Mouse (Mus musculus) stomach, postnatal 0 days (tissue): ENCODE results near the gene Evi5. TPM values are rescaled to one million over a fixed set of nuclear protein-coding genes. Genes with fewer than 3 reads are reported as not detected.

Experiments
- ATAC-seq: fragments of 200-750 bp; cut with Nextera tagmentation; 2 replicates; pipeline ENCODE4 v1.8.0; 2017; ENCODE audit not compliant: low FRiP score, low TSS enrichment
- DNase-seq: peaks from one replicate; pipeline ENCODE4 v3.0.0-alpha.2; 2016; ENCODE audit warnings: low spot score
- H3K27ac ChIP-seq: fragments of 300-500 bp; sonication (generic); replicated peaks from 2 replicates; pipeline ENCODE4 v1.5.1; 2014; ENCODE audit warnings: mild to moderate bottlenecking, control low read depth
- H3K27me3 ChIP-seq: fragments of 300-500 bp; sonication (generic); 2 replicates; pipeline ENCODE4 v1.6.1; 2014; ENCODE audit warnings: low read length; ENCODE audit not compliant: control insufficient read depth, insufficient read depth
- H3K36me3 ChIP-seq: fragments of 300-500 bp; sonication (generic); 2 replicates; pipeline ENCODE4 v1.6.1; 2014; ENCODE audit warnings: low read length, mixed read lengths; ENCODE audit not compliant: control insufficient read depth, insufficient read depth
- H3K4me1 ChIP-seq: fragments of 300-500 bp; sonication (generic); replicated peaks from 2 replicates; pipeline ENCODE4 v1.6.1; 2014; ENCODE audit warnings: antibody characterized with exemption; ENCODE audit not compliant: control insufficient read depth, insufficient read depth
- H3K4me2 ChIP-seq: fragments of 300-500 bp; sonication (generic); replicated peaks from 2 replicates; pipeline ENCODE4 v1.6.1; 2014; ENCODE audit warnings: low read depth, mild to moderate bottlenecking, control low read depth, moderate library complexity
- H3K4me3 ChIP-seq: fragments of 300-500 bp; sonication (generic); 2 replicates; pipeline ENCODE4 v1.5.1; 2014; ENCODE audit warnings: low read depth, low read length, control low read depth
- H3K9ac ChIP-seq: fragments of 300-500 bp; sonication (generic); 2 replicates; pipeline ENCODE4 v1.6.1; 2014; ENCODE audit warnings: mild to moderate bottlenecking, low read length, control low read depth, mixed read lengths
- H3K9me3 ChIP-seq: fragments of 300-500 bp; sonication (generic); 2 replicates; pipeline ENCODE4 v1.6.1; 2016; ENCODE audit warnings: low read length; ENCODE audit not compliant: control insufficient read depth
- CTCF ChIP-seq: IDR thresholded peaks from 2 replicates; pipeline ENCODE4 v1.5.1; 2016; ENCODE audit warnings: antibody characterized with exemption, low read depth, mild to moderate bottlenecking, moderate library complexity
- EP300 ChIP-seq: optimal IDR thresholded peaks from 2 replicates; pipeline ENCODE3; 2016; ENCODE audit warnings: antibody characterized with exemption
- WGBS: fragments of 180-500 bp; shearing (Covaris S2); extraction: QIAGEN DNeasy Blood & Tissue Kit; methylation state at CpG from one replicate; pipeline ENCODE4 v1.1.7; 2014; 5-methylcytosine and 5-hydroxymethylcytosine counted together
- polyA plus RNA-seq: library from polyadenylated mRNA; unstranded; fragments of >200 nt; fragmentation: Nextera tagmentation; extraction: Ambion mirVana; gene quantifications from 2 replicates; pipeline ENCODE4 v1.2.1, GENCODE M21; 2015

The Evi5 gene
- polyA plus RNA-seq, 1 experiment from 2014 or later, result 39.5 TPM

DNA sequence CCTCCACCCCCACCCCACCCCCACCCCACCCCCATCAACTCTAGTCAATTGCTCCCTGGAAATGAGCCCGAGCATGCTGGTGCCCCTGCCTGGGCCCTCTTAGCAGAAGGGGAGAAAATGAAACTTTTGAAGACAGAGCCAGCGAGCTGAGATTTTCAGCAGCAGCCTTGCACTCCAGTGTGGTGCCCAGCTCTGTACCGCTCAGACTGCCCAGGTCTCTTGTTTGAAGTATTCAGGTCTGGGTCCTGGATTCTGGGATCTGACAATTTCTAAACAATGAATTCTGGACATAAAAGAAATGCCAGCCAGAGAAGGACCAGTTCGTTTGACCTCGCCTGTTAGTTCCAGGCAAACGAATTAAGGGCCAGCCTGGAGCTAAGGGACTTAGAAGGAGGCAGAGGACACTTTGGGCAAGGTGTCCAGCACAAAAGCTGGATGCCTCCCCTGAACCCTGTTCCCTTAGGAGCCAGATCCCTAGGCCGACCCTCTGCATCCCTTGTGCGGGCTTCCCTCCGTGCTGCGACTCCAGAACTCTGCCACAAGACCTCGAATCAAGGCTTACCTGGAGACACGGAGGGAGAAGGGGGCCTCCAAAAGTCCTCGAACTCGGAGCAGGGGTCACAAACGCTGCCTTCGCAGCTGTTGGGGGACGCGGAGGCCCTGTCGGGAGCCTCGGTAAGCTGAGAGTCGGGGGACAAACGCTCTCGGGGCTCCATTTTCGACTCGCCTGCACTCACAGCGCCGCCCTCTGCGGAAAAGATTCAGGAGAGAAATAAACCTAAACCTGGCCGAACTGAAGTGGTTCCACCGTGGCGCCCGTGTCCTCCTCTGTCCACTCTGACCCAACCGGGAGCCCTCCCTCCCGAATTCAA is 152.0 kb downstream of the Evi5 start:
- peak overlapping the region; percentile 26 for H3K4me3 ChIP-seq
- H3K9ac ChIP-seq, result no peak overlapping the region
- H3K9me3 ChIP-seq, result no peaks in the 10 kb centered on the region
- no peak overlapping the region for H3K27ac ChIP-seq
- ATAC-seq, result no peak
- peak; percentile 35 for DNase-seq
- TF ChIP-seq CTCF (no peak), EP300 (no peak)
- peak overlapping the region; percentile 51 for H3K4me2 ChIP-seq
- H3K4me1 ChIP-seq, result peaks cover 14% of the 10 kb centered on the region
- WGBS, result 3% methylated on average over 34 of the region's 34 CpGs
- no peaks in the 10 kb centered on the region for H3K36me3 ChIP-seq
- peaks cover 22% of the 10 kb centered on the region; the same call in 1 of the 2 replicates for H3K27me3 ChIP-seq

DNA sequence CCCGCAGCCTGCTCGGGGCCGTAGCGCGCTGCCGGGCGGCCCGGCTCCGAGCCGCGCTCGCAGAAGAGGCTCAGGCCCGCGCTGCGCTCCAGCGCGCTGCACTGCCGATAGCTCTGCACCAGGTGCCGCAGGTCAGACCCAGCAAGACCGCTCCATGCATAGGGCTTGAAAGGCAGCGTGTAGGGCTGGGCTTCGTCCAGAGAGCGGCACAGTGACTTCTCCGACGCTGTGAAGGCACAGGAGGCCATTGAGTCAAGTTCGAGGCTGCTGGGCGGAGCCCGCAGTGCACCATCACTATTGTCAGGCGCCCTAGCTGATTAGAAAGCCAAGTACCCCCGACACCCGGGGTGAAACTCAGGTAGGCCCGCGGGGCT is 153.3 kb downstream of the Evi5 start:
- no peak overlapping the region; the same call in 1 of the 2 replicates for H3K9ac ChIP-seq
- ATAC-seq, result peak; percentile 49
- H3K4me2 ChIP-seq, result peak overlapping the region; percentile 52
- DNase-seq, result peak; percentile 33
- TF ChIP-seq CTCF (peak; percentile 40), EP300 (no peak)
- H3K27me3 ChIP-seq, result peaks cover 22% of the 10 kb centered on the region; the same call in 1 of the 2 replicates
- WGBS, result 2% methylated on average over 33 of the region's 33 CpGs
- no peaks in the 10 kb centered on the region for H3K9me3 ChIP-seq
- H3K4me1 ChIP-seq, result peaks cover 14% of the 10 kb centered on the region
- H3K27ac ChIP-seq, result no peak overlapping the region
- peak overlapping the region; percentile 32 for H3K4me3 ChIP-seq
- no peaks in the 10 kb centered on the region for H3K36me3 ChIP-seq

DNA sequence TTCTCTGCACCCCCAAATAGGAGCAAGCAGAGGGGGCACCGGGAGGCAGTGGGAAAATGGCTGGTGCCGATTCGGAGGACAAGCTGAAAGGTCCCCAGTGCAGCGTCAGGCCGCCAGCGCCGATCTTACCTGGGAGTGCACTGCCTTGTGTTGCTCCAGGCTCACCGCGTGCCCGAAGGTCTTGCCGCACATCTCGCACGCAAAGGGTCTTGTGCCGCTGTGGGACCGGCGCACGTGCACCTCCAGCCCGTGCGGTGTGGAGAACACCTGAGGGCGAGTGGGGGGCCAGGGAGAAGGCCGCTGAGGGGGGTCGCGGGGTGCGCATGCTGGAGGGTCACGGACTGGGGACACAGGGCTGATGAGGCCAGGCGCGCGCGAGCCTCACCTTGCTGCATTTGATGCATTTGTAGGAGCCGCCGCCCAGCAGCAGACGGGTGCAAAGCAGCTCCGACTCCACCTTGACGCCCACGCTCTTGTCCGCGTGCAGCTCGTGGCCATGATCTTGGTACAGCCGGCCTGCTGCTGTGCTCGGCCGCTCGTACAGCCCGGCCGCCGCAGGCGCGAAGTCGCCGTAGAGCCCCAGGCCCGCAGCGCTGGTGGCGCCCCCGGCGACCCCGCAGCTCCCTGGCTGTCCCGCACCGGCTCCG is 153.8 kb downstream of the Evi5 start:
- no peaks in the 10 kb centered on the region for H3K36me3 ChIP-seq
- H3K4me3 ChIP-seq, result peak overlapping the region; percentile 32
- WGBS, result 4% methylated on average over 46 of the region's 58 CpGs
- DNase-seq (peak; percentile 31), ATAC-seq (peak; percentile 48)
- peaks cover 14% of the 10 kb centered on the region for H3K4me1 ChIP-seq
- H3K9ac ChIP-seq, result no peak overlapping the region
- no peaks in the 10 kb centered on the region for H3K9me3 ChIP-seq
- TF ChIP-seq CTCF (no peak), EP300 (no peak)
- H3K27me3 ChIP-seq, result peaks cover 22% of the 10 kb centered on the region; the same call in 1 of the 2 replicates
- peak overlapping the region; percentile 52 for H3K4me2 ChIP-seq
- H3K27ac ChIP-seq, result no peak overlapping the region

DNA sequence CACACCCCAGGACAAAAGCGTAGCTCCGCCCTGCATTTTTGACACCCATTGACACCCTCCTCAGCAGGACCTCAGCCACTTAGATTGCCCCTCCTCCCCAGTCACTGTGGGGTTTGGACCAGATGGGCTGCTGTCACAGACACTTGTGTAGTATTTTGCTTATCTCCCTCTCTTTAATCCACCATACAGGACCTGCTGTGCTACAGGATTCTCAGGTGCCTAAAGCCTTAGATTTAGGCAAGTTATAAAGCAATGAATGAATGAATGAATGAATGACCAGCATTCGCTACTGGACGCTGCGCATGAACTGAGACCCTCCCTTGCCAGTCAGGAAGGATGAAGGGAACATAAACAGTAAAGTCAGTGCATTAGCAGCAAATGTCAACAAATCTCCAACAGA is 154.4 kb downstream of the Evi5 start:
- no peak overlapping the region for H3K9ac ChIP-seq
- no peaks in the 10 kb centered on the region for H3K9me3 ChIP-seq
- H3K27me3 ChIP-seq, result peaks cover 20% of the 10 kb centered on the region; the same call in 1 of the 2 replicates
- DNase-seq, result no peak
- peaks cover 13% of the 10 kb centered on the region for H3K4me1 ChIP-seq
- H3K4me3 ChIP-seq, result no peak overlapping the region
- WGBS, result 12% methylated on average over 5 of the region's 5 CpGs
- ATAC-seq, result no peak
- TF ChIP-seq EP300 (no peak), CTCF (no peak)
- no peak overlapping the region for H3K27ac ChIP-seq
- no peaks in the 10 kb centered on the region for H3K36me3 ChIP-seq
- H3K4me2 ChIP-seq, result no peak overlapping the region

DNA sequence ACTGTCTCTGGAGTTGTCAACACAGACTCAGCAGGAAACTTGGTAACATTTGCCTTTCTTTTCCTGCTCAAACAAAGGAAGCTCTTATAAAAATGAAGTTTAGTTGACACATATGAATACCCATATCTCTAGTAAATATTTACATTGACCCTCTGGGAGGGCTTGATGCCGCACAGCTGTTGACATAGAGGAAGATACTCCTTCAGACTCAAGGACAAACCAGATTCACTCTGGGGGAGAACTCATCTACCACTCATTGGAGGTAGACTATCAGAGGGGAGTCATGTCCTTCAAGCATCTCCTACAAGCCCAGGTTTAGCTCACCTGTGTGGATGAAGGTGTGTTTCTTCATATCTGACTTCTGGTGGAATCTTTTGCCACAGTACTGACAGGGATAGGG is 155.1 kb downstream of the Evi5 start:
- no peak overlapping the region for H3K9ac ChIP-seq
- H3K4me2 ChIP-seq, result no peak overlapping the region
- no peaks in the 10 kb centered on the region for H3K36me3 ChIP-seq
- peaks cover 9% of the 10 kb centered on the region; the same call in 1 of the 2 replicates for H3K4me1 ChIP-seq
- ATAC-seq (no peak), DNase-seq (no peak)
- WGBS, result 13% methylated on average over 1 of the region's 1 CpGs
- TF ChIP-seq EP300 (no peak), CTCF (no peak)
- peaks cover 16% of the 10 kb centered on the region; the same call in 1 of the 2 replicates for H3K27me3 ChIP-seq
- no peak overlapping the region for H3K27ac ChIP-seq
- H3K9me3 ChIP-seq, result no peaks in the 10 kb centered on the region
- no peak overlapping the region for H3K4me3 ChIP-seq

DNA sequence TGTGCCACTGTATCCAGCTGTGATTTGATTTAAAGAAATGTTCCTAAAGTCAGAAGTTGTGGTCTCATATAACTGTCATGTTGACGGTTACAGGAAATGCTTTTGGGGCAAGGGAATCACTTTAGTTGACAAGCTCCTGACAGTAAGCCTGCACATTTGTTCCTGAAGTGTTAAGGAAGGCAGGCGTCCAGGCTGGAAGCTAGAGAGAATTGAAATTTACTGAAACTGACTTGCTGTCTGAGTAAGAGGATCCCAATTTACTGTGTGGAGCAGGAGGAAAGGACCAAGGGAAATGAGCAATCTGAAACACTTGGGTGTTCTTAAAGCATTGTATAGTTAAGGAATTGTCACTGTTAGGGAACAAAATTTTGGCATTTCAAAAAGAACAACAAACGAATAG is 155.7 kb downstream of the Evi5 start:
- Histone ChIP-seq H3K4me3 (no peak overlapping the region), H3K27me3 (peaks cover 11% of the 10 kb centered on the region; the same call in 1 of the 2 replicates), H3K36me3 (no peaks in the 10 kb centered on the region), H3K27ac (no peak overlapping the region), H3K9ac (no peak overlapping the region), H3K4me2 (no peak overlapping the region), H3K4me1 (peaks cover 6% of the 10 kb centered on the region; the same call in 1 of the 2 replicates), H3K9me3 (no peaks in the 10 kb centered on the region)
- 30% methylated on average over 3 of the region's 3 CpGs for WGBS
- ATAC-seq (no peak), DNase-seq (no peak)
- no peak for TF ChIP-seq EP300
- no peak for TF ChIP-seq CTCF
